Mouse (Mus musculus) limb, embryonic 11.5 days (tissue): ENCODE results near the gene Il11ra1. TPM values are rescaled to one million over a fixed set of nuclear protein-coding genes. Genes with fewer than 3 reads are reported as not detected.

ENCODE experiments used
- ATAC-seq: fragments of 200-750 bp; cut with Nextera tagmentation; 2 replicates; pipeline ENCODE4 v1.8.0; 2017; ENCODE audit warnings: low read depth; ENCODE audit not compliant: insufficient number of reproducible peaks, low FRiP score, low TSS enrichment
- DNase-seq: peaks from one replicate; pipeline ENCODE4 v3.0.0-alpha.2; 2015; ENCODE audit warnings: low spot score
- H3K27ac ChIP-seq: fragments of 300-500 bp; sonication (generic); replicated peaks from 2 replicates; pipeline ENCODE4 v1.5.1; 2014; ENCODE audit warnings: low read depth, mild to moderate bottlenecking, low read length
- H3K27me3 ChIP-seq: fragments of 300-500 bp; sonication (generic); 2 replicates; pipeline ENCODE4 v1.6.1; 2014; ENCODE audit warnings: mild to moderate bottlenecking, low read length, mixed read lengths; ENCODE audit not compliant: control insufficient read depth, insufficient read depth
- H3K36me3 ChIP-seq: fragments of 300-500 bp; sonication (generic); 2 replicates; pipeline ENCODE4 v1.6.1; 2014; ENCODE audit warnings: mild to moderate bottlenecking, low read length, moderate library complexity, mixed read lengths; ENCODE audit not compliant: control insufficient read depth, insufficient read depth
- H3K4me1 ChIP-seq: fragments of 300-500 bp; sonication (generic); 2 replicates; pipeline ENCODE4 v1.6.1; 2014; ENCODE audit warnings: low read length, mixed read lengths; ENCODE audit not compliant: control insufficient read depth, insufficient read depth
- H3K4me2 ChIP-seq: fragments of 300-500 bp; sonication (generic); 2 replicates; pipeline ENCODE4 v1.6.1; 2014; ENCODE audit warnings: low read depth, mild to moderate bottlenecking, moderate library complexity; ENCODE audit not compliant: severe bottlenecking
- H3K4me3 ChIP-seq: fragments of 300-500 bp; sonication (generic); 2 replicates; pipeline ENCODE4 v1.5.1; 2014; ENCODE audit warnings: low read depth, low read length
- H3K9ac ChIP-seq: fragments of 300-500 bp; sonication (generic); 2 replicates; pipeline ENCODE4 v1.6.1; 2014; ENCODE audit warnings: mild to moderate bottlenecking, low read length
- H3K9me3 ChIP-seq: fragments of 300-500 bp; sonication (generic); 2 replicates; pipeline ENCODE4 v1.6.1; 2016; ENCODE audit warnings: low read length; ENCODE audit not compliant: control insufficient read depth
- WGBS: fragments of 180-500 bp; shearing (Covaris S2); extraction: QIAGEN DNeasy Blood & Tissue Kit; methylation state at CpG from one replicate; pipeline ENCODE4 v1.1.7; 2014; 5-methylcytosine and 5-hydroxymethylcytosine counted together
- polyA plus RNA-seq: library from polyadenylated mRNA; unstranded; fragments of >200 nt; fragmentation: Nextera tagmentation; extraction: Ambion mirVana; gene quantifications from 2 replicates; pipeline ENCODE4 v1.2.1, GENCODE M21; 2014

The Il11ra1 gene
- polyA plus RNA-seq, 1 experiment from 2014 or later: 214 TPM

DNA sequence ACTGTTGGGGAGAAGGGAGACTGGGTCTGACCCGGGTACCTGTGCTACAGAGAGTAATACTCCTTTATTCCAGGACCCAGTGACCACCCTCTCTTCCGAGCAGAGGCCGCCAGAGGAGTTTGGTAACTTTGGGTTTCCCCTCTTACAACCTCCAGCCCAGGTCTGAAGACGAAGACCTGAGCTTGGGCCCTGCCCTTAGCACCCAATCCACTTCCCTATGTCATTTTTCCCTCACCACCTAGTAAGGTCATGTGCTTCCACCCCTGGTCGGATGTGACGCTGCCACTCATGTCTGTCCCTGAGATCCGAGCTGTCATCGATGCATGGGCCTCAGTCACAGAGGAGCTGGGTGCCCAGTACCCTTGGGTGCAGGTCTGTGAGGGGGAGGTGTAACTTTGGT, 56.7 kb downstream of the Il11ra1 start:
- H3K36me3 ChIP-seq: peaks cover 2% of the 10 kb centered on the region; the same call in 1 of the 2 replicates
- peaks cover 21% of the 10 kb centered on the region for H3K4me1 ChIP-seq
- no peaks in the 10 kb centered on the region for H3K9me3 ChIP-seq
- H3K9ac ChIP-seq: peak overlapping the region; percentile 58; the same call in 1 of the 2 replicates
- peak overlapping the region; percentile 65 for H3K4me3 ChIP-seq
- no peak for ATAC-seq
- 79% methylated on average over 8 of the region's 8 CpGs for WGBS
- no peak overlapping the region for H3K27ac ChIP-seq
- H3K27me3 ChIP-seq: no peaks in the 10 kb centered on the region
- H3K4me2 ChIP-seq: peak overlapping the region; percentile 93
- DNase-seq: no peak

DNA sequence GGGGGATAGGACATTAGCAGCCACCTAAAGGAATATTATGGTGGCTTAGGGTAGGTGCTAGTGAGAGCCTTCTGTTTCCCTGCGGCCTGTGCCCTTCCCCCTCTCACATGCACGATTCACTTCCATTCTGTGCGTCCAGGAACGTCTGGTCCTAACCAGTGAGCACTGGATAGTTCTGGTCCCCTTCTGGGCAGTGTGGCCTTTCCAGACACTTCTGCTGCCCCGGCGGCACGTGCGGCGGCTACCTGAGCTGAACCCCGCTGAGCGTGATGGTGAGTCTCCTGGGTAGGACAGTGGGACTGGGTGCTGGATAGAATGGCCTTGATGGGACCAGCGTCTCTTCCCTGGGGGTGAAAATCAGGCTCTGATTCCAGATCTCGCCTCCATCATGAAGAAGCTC, 57.5 kb downstream of the Il11ra1 start:
- 91% methylated on average over 13 of the region's 13 CpGs for WGBS
- Histone ChIP-seq H3K9me3 (no peaks in the 10 kb centered on the region), H3K27me3 (no peaks in the 10 kb centered on the region), H3K36me3 (peaks cover 2% of the 10 kb centered on the region; the same call in 1 of the 2 replicates), H3K4me3 (no peak overlapping the region), H3K9ac (no peak overlapping the region), H3K27ac (no peak overlapping the region), H3K4me2 (no peak overlapping the region), H3K4me1 (peaks cover 26% of the 10 kb centered on the region)
- no peak for ATAC-seq
- DNase-seq: no peak

DNA sequence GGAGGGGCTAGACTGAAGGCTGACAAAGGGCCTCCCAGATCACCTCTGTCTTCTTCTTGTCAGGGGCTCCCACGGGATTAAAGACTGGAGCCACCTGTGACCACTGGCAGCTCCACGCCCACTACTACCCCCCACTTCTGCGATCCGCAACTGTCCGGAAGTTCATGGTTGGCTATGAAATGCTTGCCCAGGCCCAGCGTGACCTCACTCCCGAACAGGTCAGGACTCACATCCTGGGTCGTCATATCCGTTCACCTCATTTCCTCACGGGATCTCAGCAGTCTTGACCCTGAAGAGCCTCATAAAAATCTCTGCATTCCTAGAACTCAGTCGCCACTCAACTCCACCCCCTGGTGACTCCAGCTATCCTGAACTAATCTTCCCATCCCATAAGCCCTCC, 58.2 kb downstream of the Il11ra1 start:
- DNase-seq (no peak), ATAC-seq (no peak)
- no peak overlapping the region for H3K4me3 ChIP-seq
- no peak overlapping the region for H3K4me2 ChIP-seq
- H3K27me3 ChIP-seq: no peaks in the 10 kb centered on the region
- H3K9ac ChIP-seq: no peak overlapping the region
- no peaks in the 10 kb centered on the region for H3K9me3 ChIP-seq
- H3K4me1 ChIP-seq: peaks cover 31% of the 10 kb centered on the region
- H3K27ac ChIP-seq: no peak overlapping the region
- WGBS: 74% methylated on average over 11 of the region's 11 CpGs
- H3K36me3 ChIP-seq: peaks cover 2% of the 10 kb centered on the region; the same call in 1 of the 2 replicates

DNA sequence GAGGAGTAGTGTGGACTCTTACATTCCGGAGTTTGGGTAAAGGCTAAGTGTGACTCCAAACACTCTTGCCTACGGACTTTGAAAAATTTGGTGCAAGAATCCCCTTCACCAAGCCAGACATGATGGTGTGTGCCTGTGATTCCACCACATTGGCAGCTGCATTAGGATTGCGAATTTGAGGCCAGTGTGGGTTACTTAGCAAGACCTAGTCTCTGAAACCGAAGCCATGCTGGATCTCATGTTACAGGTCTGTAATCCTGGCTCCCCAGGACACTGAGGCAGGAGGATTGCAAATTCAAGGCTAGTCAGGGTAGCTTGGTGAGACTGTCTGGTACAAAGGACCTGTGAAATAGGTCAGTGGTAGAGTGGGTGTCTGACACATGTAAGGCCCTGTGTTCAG, 58.9 kb downstream of the Il11ra1 start:
- WGBS: 91% methylated on average over 4 of the region's 4 CpGs
- Histone ChIP-seq H3K4me1 (peaks cover 31% of the 10 kb centered on the region), H3K9me3 (no peaks in the 10 kb centered on the region), H3K4me3 (no peak overlapping the region), H3K4me2 (no peak overlapping the region), H3K27ac (no peak overlapping the region), H3K9ac (no peak overlapping the region), H3K36me3 (peaks cover 2% of the 10 kb centered on the region; the same call in 1 of the 2 replicates), H3K27me3 (no peaks in the 10 kb centered on the region)
- ATAC-seq: no peak
- DNase-seq: no peak

DNA sequence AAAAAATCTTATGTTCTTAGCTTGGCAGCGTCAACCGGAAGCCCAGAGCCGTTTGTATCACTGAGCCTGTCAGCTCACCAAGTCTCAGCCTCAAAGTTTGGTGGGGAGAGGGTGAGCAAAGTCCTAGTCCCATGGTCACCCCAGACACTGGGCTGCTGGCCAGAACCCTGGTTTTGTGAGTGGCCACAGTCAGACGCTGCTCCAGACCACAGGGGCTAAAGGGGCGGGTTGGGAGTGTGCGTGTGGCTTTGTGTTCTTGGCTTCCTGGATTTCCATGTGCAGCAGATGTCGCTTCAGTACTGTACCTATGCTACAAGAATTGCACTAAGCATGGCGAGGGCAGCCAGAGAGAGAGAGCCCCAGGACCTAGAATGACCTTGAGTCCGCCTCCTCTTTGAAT, 59.4 kb downstream of the Il11ra1 start:
- H3K4me2 ChIP-seq: no peak overlapping the region
- H3K9me3 ChIP-seq: no peaks in the 10 kb centered on the region
- DNase-seq: no peak
- H3K27me3 ChIP-seq: no peaks in the 10 kb centered on the region
- no peak overlapping the region for H3K4me3 ChIP-seq
- 89% methylated on average over 9 of the region's 9 CpGs for WGBS
- H3K4me1 ChIP-seq: peaks cover 31% of the 10 kb centered on the region
- no peak overlapping the region for H3K27ac ChIP-seq
- no peak overlapping the region for H3K9ac ChIP-seq
- H3K36me3 ChIP-seq: peaks cover 2% of the 10 kb centered on the region; the same call in 1 of the 2 replicates
- no peak for ATAC-seq

DNA sequence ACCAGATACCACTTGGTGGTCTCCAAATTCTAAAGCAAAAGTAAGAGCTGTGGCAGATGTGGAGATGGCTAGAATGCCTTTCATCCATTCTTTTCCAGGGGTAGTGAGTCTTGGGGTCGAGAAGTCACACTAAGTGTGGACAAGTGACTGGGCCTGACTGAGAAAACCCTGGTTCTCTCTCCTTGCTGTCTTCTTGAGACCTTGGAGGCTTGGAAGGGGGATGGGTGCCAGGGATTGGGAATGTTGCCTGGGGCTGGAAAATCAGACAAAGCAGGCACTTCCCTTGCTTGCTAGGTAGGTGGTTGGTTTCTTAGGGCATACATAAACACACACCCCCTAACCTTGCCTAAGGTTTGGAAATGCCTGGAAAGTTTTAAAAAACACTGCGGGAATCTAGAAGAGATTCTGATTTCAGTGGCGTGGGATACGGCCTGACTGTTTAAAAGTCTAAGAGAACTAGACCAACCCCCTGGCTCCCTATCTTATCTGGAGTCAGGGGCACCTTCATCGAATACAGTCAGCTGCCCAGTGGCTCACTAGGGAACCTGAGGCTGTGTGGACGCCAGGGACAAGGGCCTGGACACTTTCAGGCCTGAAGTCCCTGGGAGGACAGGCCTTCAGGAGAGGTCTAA, 60.0 kb downstream of the Il11ra1 start:
- peak overlapping the region; percentile 62 for H3K9ac ChIP-seq
- peak overlapping the region; percentile 90 for H3K4me2 ChIP-seq
- peak overlapping the region; percentile 48 for H3K4me3 ChIP-seq
- peak overlapping the region; percentile 97 for H3K27ac ChIP-seq
- H3K4me1 ChIP-seq: peaks cover 31% of the 10 kb centered on the region
- H3K27me3 ChIP-seq: no peaks in the 10 kb centered on the region
- DNase-seq: no peak
- 36% methylated on average over 6 of the region's 6 CpGs for WGBS
- H3K9me3 ChIP-seq: no peaks in the 10 kb centered on the region
- no peak for ATAC-seq
- peaks cover 2% of the 10 kb centered on the region; the same call in 1 of the 2 replicates for H3K36me3 ChIP-seq

DNA sequence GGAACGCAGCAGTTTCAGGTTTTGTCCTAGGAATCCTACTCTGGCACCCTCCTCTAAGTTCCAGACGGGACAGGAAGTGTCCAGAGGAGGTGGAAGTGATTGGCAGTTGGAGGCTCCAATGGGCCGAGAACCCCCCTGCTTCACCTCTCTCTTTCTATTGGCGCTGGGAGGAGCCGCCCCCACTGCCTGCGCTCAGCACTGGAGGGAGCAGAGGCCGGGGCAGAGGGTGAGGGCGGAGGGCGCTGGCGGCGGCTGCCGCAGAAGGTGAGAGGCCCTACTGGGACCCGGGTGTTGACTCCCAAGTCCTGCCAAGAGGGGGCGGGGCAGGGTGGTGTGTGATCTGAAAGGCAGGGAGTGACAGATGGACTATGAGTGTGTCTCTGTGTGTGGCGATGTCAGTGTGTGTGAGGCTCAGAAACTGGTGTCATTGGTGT, 60.5 kb downstream of the Il11ra1 start:
- Histone ChIP-seq H3K27me3 (no peaks in the 10 kb centered on the region), H3K4me3 (peak overlapping the region; percentile 48), H3K4me2 (peak overlapping the region; percentile 90), H3K9me3 (no peaks in the 10 kb centered on the region), H3K36me3 (peaks cover 2% of the 10 kb centered on the region; the same call in 1 of the 2 replicates), H3K9ac (peak overlapping the region; percentile 62), H3K27ac (peak overlapping the region; percentile 97), H3K4me1 (peaks cover 31% of the 10 kb centered on the region)
- peak; percentile 85 for ATAC-seq
- peak; percentile 93 for DNase-seq
- under 1% methylated on average over 15 of the region's 15 CpGs for WGBS

DNA sequence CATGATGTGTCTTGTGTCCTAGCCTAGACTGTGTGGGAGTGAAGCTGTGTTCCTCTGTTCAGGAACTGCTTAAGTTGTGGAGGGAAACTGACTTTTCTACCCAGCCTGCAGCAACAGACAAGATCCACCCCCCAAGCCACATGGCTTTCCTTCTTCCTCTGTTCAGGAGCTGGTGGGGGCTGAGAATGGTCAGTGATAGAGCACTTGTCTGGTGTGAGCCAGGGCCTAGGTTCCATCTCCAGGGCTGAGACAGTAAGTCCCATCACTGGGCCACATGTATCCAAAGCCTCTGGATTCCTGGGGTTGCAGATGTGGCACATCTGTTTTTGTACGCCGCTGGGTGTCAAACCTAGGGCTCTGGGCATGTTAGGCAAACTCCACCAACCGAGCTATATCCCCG, 61.1 kb downstream of the Il11ra1 start:
- peak overlapping the region; percentile 48 for H3K4me3 ChIP-seq
- no peak for DNase-seq
- no peaks in the 10 kb centered on the region for H3K27me3 ChIP-seq
- H3K4me1 ChIP-seq: peaks cover 31% of the 10 kb centered on the region
- 67% methylated on average over 4 of the region's 4 CpGs for WGBS
- H3K4me2 ChIP-seq: peak overlapping the region; percentile 90
- H3K9ac ChIP-seq: peak overlapping the region; percentile 62
- H3K36me3 ChIP-seq: peaks cover 2% of the 10 kb centered on the region; the same call in 1 of the 2 replicates
- peak overlapping the region; percentile 97 for H3K27ac ChIP-seq
- H3K9me3 ChIP-seq: no peaks in the 10 kb centered on the region
- peak; percentile 33; the same call in 1 of the 2 replicates for ATAC-seq
